Mouse (Mus musculus): ENCODE data around the gene Tsacc.

- peak; percentile 42; the same call in 1 of the 3 replicates for TF ChIP-seq TAL1 (IDR thresholded peaks at IDR 0.05; ENCODE audit: low read length)
- no peak; the same call in 1 of the 2 replicates for TF ChIP-seq GATA1 (IDR thresholded peaks at IDR 0.05; ENCODE audit: low read length)
These were observed 41.5 kb upstream of the Tsacc start for GRCm38 (mm10) chr3:88338316-88338715.

Measured in erythroblast, embryonic 14.5 days (primary cell).